Mouse (Mus musculus) frontal cortex, postnatal 25 days (tissue): ENCODE data around the gene Pard3.

ENCODE experiments used
- DNase-seq, 2 experiments: peaks; one replicate each; pipeline ENCODE4 v3.0.0; 2022; ENCODE audit warnings: low spot score in 2 of 2

Pard3 gene

GRCm38 (mm10) chr8:127181246-127181645 is 117.6 kb downstream of the Pard3 start:
- no peak for DNase-seq

- no peak for DNase-seq
Observed at GRCm38 (mm10) chr8:127182065-127182464, 118.4 kb downstream of the Pard3 start.

GRCm38 (mm10) chr8:127183533-127183932 is 119.8 kb downstream of the Pard3 start:
- DNase-seq: no peak

- DNase-seq: no peak
Observed at GRCm38 (mm10) chr8:127184025-127184424, 120.3 kb downstream of the Pard3 start.

GRCm38 (mm10) chr8:127185897-127186296 is 122.2 kb downstream of the Pard3 start:
- DNase-seq: no peak

- no peak for DNase-seq
Observed at GRCm38 (mm10) chr8:127188671-127189070, 125.0 kb downstream of the Pard3 start.

- peak; percentile 46 to 69 for DNase-seq
Observed at GRCm38 (mm10) chr8:127190350-127190749, 126.7 kb downstream of the Pard3 start.

- DNase-seq: peak; percentile 23 to 47
Observed at GRCm38 (mm10) chr8:127191387-127191786, 127.7 kb downstream of the Pard3 start.

- no peak for DNase-seq
Observed at GRCm38 (mm10) chr8:127191824-127192223, 128.1 kb downstream of the Pard3 start.

GRCm38 (mm10) chr8:127192331-127192730 is 128.6 kb downstream of the Pard3 start:
- no peak for DNase-seq

GRCm38 (mm10) chr8:127193375-127193774 is 129.7 kb downstream of the Pard3 start:
- no peak for DNase-seq

- DNase-seq: no peak
Observed at GRCm38 (mm10) chr8:127194786-127195407, 131.2 kb downstream of the Pard3 start.

- DNase-seq: no peak
Observed at GRCm38 (mm10) chr8:127196505-127197265, 133.0 kb downstream of the Pard3 start.

- no peak for DNase-seq
Observed at GRCm38 (mm10) chr8:127207455-127207854, 143.8 kb downstream of the Pard3 start.

GRCm38 (mm10) chr8:127210621-127211020 is 146.9 kb downstream of the Pard3 start:
- DNase-seq: no peak

GRCm38 (mm10) chr8:127214338-127214737 is 150.6 kb downstream of the Pard3 start:
- no peak for DNase-seq

- DNase-seq: no peak
Observed at GRCm38 (mm10) chr8:127214748-127215433, 151.2 kb downstream of the Pard3 start.

GRCm38 (mm10) chr8:127220206-127220605 is 156.5 kb downstream of the Pard3 start:
- DNase-seq: no peak

GRCm38 (mm10) chr8:127220615-127221014 is 156.9 kb downstream of the Pard3 start:
- no peak for DNase-seq

GRCm38 (mm10) chr8:127222361-127222760 is 158.7 kb downstream of the Pard3 start:
- DNase-seq: no peak

GRCm38 (mm10) chr8:127226996-127227395 is 163.3 kb downstream of the Pard3 start:
- no peak for DNase-seq

- no peak for DNase-seq
Observed at GRCm38 (mm10) chr8:127227407-127227806, 163.7 kb downstream of the Pard3 start.
